Mouse (Mus musculus) left cerebral cortex, postnatal 10 days (tissue): Measurements from ENCODE around the gene Tsc22d3. TPM values are rescaled to one million over a fixed set of nuclear protein-coding genes. Genes with fewer than 3 reads are reported as not detected.
A peak's percentile ranks its signal among the peaks of the same experiment; 100 is the strongest.

Experiments
- DNase-seq, 2 experiments: peaks; one replicate each; pipeline ENCODE4 v3.0.0; 2021 to 2022; ENCODE audit warnings: low spot score in 2 of 2, mixed read lengths in 1 of 2; ENCODE audit errors: extremely low spot score in 1 of 2
- intact Hi-C: fragments of 180-260 bp; cut with DNase I; formaldehyde crosslinking; loops from one replicate; pipeline ENCODE4 v1.15.1; 2025
- total RNA-seq, 2 experiments: library from RNA; stranded (reverse); gene quantifications; 2 replicates each; pipeline ENCODE4 v1.2.3; 2021

Tsc22d3 gene
- total RNA-seq, 2 experiments from 2014 or later: 59.2 to 91.3 TPM

- intact Hi-C loops: no loop called here
- no peak for DNase-seq
Observed at GRCm38 (mm10) chrX:140538649-140539048, 61.8 kb downstream of the Tsc22d3 start.

- no peak for DNase-seq
- intact Hi-C loops: no loop called here
Observed at GRCm38 (mm10) chrX:140537662-140538061, 62.8 kb downstream of the Tsc22d3 start.

GRCm38 (mm10) chrX:140535487-140535886 is 65.0 kb downstream of the Tsc22d3 start:
- intact Hi-C loops: no loop called here
- DNase-seq: no peak

GRCm38 (mm10) chrX:140534306-140534705 is 66.2 kb downstream of the Tsc22d3 start:
- intact Hi-C loops: no loop called here
- DNase-seq: no peak

GRCm38 (mm10) chrX:140532325-140532724 is 68.1 kb downstream of the Tsc22d3 start:
- DNase-seq: no peak
- intact Hi-C loops: no loop called here

- intact Hi-C loops: no loop called here
- no peak for DNase-seq
Observed at GRCm38 (mm10) chrX:140531356-140531755, 69.1 kb downstream of the Tsc22d3 start.

- no peak for DNase-seq
- intact Hi-C loops: no loop called here
Observed at GRCm38 (mm10) chrX:140530632-140531031, 69.8 kb downstream of the Tsc22d3 start.

- intact Hi-C loops: no loop called here
- no peak for DNase-seq
Observed at GRCm38 (mm10) chrX:140529074-140529561, 71.3 kb downstream of the Tsc22d3 start.

- DNase-seq: no peak
- intact Hi-C loops: no loop called here
Observed at GRCm38 (mm10) chrX:140527231-140527630, 73.2 kb downstream of the Tsc22d3 start.

- DNase-seq: no peak
- intact Hi-C loops: no loop called here
Observed at GRCm38 (mm10) chrX:140526253-140526618, 74.2 kb downstream of the Tsc22d3 start.

- intact Hi-C loops: no loop called here
- DNase-seq: no peak
Observed at GRCm38 (mm10) chrX:140525604-140526252, 74.7 kb downstream of the Tsc22d3 start.

GRCm38 (mm10) chrX:140524231-140524630 is 76.2 kb downstream of the Tsc22d3 start:
- DNase-seq: no peak
- intact Hi-C loops: no loop called here

- no peak for DNase-seq
- intact Hi-C loops: no loop called here
Observed at GRCm38 (mm10) chrX:140522071-140522765, 78.2 kb downstream of the Tsc22d3 start.

- intact Hi-C loops: no loop called here
- peak; percentile 69 to 92 for DNase-seq
Observed at GRCm38 (mm10) chrX:140520146-140521102, 80.0 kb downstream of the Tsc22d3 start.

GRCm38 (mm10) chrX:140518351-140518750 is 82.1 kb downstream of the Tsc22d3 start:
- intact Hi-C loops: no loop called here
- DNase-seq: no peak

GRCm38 (mm10) chrX:140513379-140513778 is 87.1 kb downstream of the Tsc22d3 start:
- DNase-seq: no peak
- intact Hi-C loops: no loop called here

- intact Hi-C loops: no loop called here
- no peak for DNase-seq
Observed at GRCm38 (mm10) chrX:140511687-140512651, 88.5 kb downstream of the Tsc22d3 start.

- peak; percentile 25 to 63 for DNase-seq
- intact Hi-C loops: no loop called here
Observed at GRCm38 (mm10) chrX:140510696-140511429, 89.6 kb downstream of the Tsc22d3 start.
